Mouse (Mus musculus) hindbrain, postnatal 0 days (tissue): ENCODE measurements at regions not wholly inside any gene's neighbourhood (a gene's known extent, or its start where the extent isn't known, plus 50 kb on each side); places are given as distances from the start of the nearest gene placed in this dataset.
A peak's percentile ranks its signal among the peaks of the same experiment; 100 is the strongest.

Experiments
- ATAC-seq: fragments of 200-750 bp; cut with Nextera tagmentation; 2 replicates; pipeline ENCODE4 v1.8.0; 2017; ENCODE audit warnings: mild to moderate bottlenecking, moderate TSS enrichment, moderate library complexity
- DNase-seq: peaks from one replicate; pipeline ENCODE4 v3.0.0-alpha.2; 2015; ENCODE audit warnings: low spot score
- H3K27ac ChIP-seq: fragments of 300-500 bp; sonication (generic); 2 replicates; pipeline ENCODE4 v1.5.1; 2014; ENCODE audit warnings: mild to moderate bottlenecking
- H3K27me3 ChIP-seq: fragments of 300-500 bp; sonication (generic); 2 replicates; pipeline ENCODE4 v1.6.1; 2014; ENCODE audit warnings: low read length, mixed read lengths; ENCODE audit not compliant: insufficient read depth
- H3K36me3 ChIP-seq: fragments of 300-500 bp; sonication (generic); 2 replicates; pipeline ENCODE4 v1.6.1; 2014; ENCODE audit warnings: low read length, mixed read lengths; ENCODE audit not compliant: insufficient read depth
- H3K4me1 ChIP-seq: fragments of 300-500 bp; sonication (generic); 2 replicates; pipeline ENCODE4 v1.6.1; 2014; ENCODE audit warnings: antibody characterized with exemption, low read length, mixed read lengths; ENCODE audit not compliant: insufficient read depth
- H3K4me2 ChIP-seq: fragments of 300-500 bp; sonication (generic); 2 replicates; pipeline ENCODE4 v1.6.1; 2014; ENCODE audit warnings: low read depth, mild to moderate bottlenecking, low read length, moderate library complexity, mixed read lengths
- H3K4me3 ChIP-seq: fragments of 300-500 bp; sonication (generic); 2 replicates; pipeline ENCODE4 v1.5.1; 2014; ENCODE audit warnings: low read length
- H3K9ac ChIP-seq: fragments of 300-500 bp; sonication (generic); replicated peaks from 2 replicates; pipeline ENCODE4 v1.6.1; 2014; ENCODE audit warnings: mild to moderate bottlenecking, low read length, moderate library complexity, mixed read lengths
- H3K9me3 ChIP-seq: fragments of 300-500 bp; sonication (generic); 2 replicates; pipeline ENCODE4 v1.6.1; 2016; ENCODE audit warnings: low read length, mixed read lengths
- CTCF ChIP-seq: IDR thresholded peaks from 2 replicates; pipeline ENCODE4 v1.5.1; 2016; ENCODE audit warnings: antibody characterized with exemption, control low read depth, low read depth
- WGBS: fragments of 180-500 bp; shearing (Covaris S2); extraction: QIAGEN DNeasy Blood & Tissue Kit; methylation state at CpG from one replicate; pipeline ENCODE4 v1.1.7; 2014; 5-methylcytosine and 5-hydroxymethylcytosine counted together

GRCm38 (mm10) chr6:98178005-98178404, 164.5 kb downstream of the Gm765 start:
- no peak for ATAC-seq
- no peaks in the 10 kb centered on the region for H3K9me3 ChIP-seq
- no peak overlapping the region for H3K4me2 ChIP-seq
- H3K36me3 ChIP-seq = no peaks in the 10 kb centered on the region
- no peak overlapping the region for H3K9ac ChIP-seq
- H3K27ac ChIP-seq = no peak overlapping the region
- TF ChIP-seq CTCF = no peak
- WGBS = 47% methylated on average over 2 of the region's 2 CpGs
- DNase-seq = no peak
- no peaks in the 10 kb centered on the region for H3K4me1 ChIP-seq
- H3K4me3 ChIP-seq = no peak overlapping the region
- H3K27me3 ChIP-seq = no peaks in the 10 kb centered on the region

DNA sequence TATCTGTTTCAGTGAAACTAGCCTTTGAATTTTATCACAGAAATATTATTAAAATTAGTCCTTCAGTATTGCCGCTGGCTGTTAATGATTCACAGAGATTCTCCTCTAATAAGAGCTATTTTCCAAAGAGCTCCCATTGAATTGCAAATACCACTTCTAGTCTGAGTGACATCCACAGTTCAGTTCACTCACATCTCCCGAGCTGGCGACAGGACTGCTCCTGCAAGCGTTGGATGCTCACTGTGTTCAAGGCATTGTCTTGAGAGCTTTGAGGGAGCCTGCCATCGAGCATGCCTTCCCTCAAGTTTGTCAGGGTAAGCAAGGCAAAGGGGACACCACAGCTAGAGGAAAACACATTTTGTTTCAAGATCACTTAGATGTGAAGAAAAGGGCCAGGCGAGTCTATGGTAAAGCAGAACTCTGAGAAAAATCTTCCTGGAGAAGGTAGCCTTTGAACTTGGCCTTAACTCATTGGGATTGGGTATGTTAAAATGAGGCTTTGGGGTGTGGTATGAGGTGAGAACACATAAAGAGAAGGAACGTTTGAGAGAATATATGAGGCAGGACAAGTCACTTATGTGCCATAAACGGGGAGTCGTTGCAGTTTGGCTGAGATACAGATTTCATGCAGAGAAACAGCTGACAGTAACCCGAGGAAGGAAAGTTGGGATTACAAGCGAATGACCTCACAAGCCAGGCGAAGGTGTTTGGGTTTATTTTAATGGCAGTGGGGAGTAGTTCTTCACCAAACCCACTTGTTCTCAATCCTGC, 193.3 kb downstream of the Gm765 start:
- Histone ChIP-seq H3K4me2 (no peak overlapping the region), H3K27me3 (no peaks in the 10 kb centered on the region), H3K36me3 (no peaks in the 10 kb centered on the region), H3K27ac (no peak overlapping the region), H3K4me1 (no peaks in the 10 kb centered on the region), H3K9ac (no peak overlapping the region), H3K4me3 (no peak overlapping the region), H3K9me3 (no peaks in the 10 kb centered on the region)
- 52% methylated on average over 12 of the region's 12 CpGs for WGBS
- DNase-seq (no peak), ATAC-seq (no peak)
- TF ChIP-seq CTCF = no peak

DNA sequence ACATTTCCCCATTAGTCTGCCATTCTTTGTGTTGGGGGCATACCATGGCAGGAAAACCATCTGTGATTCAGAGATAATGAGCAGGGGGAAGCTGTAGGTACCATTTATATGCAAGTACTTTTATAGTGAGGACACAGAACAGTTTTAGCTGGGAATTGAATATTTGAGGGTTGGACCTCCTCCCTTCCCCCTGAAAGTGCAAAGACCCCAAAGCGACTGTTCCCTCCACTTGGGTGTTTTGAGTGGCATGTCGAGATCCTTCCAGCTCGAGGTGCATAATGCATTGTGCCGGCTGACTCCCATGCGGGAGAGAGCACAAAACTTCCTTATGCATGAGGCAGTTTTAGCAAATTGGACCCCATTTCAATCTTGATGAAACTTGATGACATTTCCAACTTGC, 194.7 kb downstream of the Gm765 start:
- H3K4me2 ChIP-seq = no peak overlapping the region
- DNase-seq = no peak
- WGBS = 80% methylated on average over 5 of the region's 5 CpGs
- no peaks in the 10 kb centered on the region for H3K27me3 ChIP-seq
- no peak overlapping the region for H3K9ac ChIP-seq
- no peak for TF ChIP-seq CTCF
- no peaks in the 10 kb centered on the region for H3K9me3 ChIP-seq
- no peak overlapping the region for H3K4me3 ChIP-seq
- H3K36me3 ChIP-seq = no peaks in the 10 kb centered on the region
- no peak for ATAC-seq
- no peaks in the 10 kb centered on the region for H3K4me1 ChIP-seq
- no peak overlapping the region for H3K27ac ChIP-seq

DNA sequence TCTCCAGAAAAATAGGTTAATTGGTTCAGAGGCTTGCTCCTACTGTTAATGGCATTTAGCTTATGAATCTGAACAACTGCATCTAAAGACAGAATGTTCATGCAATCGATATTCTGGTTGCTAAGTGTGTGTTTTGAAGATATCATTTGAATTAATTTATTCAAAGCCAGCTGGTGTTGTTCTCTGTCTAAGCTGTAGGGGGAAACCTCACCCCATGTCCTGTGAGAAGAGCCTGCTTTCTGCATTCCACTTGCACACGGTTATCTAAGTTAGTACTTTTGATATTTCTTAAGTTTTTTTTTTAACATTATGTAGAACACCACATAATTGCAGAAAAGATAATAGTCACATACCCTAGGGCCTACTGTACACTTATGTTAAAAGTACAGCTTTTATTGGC, 209.6 kb downstream of the Gm765 start:
- H3K4me2 ChIP-seq = no peak overlapping the region
- H3K9ac ChIP-seq = no peak overlapping the region
- H3K36me3 ChIP-seq = no peaks in the 10 kb centered on the region
- TF ChIP-seq CTCF = peak; percentile 87
- H3K4me3 ChIP-seq = no peak overlapping the region
- no peaks in the 10 kb centered on the region for H3K27me3 ChIP-seq
- H3K27ac ChIP-seq = no peak overlapping the region
- DNase-seq (peak; percentile 81), ATAC-seq (no peak)
- H3K9me3 ChIP-seq = no peaks in the 10 kb centered on the region
- H3K4me1 ChIP-seq = no peaks in the 10 kb centered on the region
- 23% methylated on average over 2 of the region's 2 CpGs for WGBS

DNA sequence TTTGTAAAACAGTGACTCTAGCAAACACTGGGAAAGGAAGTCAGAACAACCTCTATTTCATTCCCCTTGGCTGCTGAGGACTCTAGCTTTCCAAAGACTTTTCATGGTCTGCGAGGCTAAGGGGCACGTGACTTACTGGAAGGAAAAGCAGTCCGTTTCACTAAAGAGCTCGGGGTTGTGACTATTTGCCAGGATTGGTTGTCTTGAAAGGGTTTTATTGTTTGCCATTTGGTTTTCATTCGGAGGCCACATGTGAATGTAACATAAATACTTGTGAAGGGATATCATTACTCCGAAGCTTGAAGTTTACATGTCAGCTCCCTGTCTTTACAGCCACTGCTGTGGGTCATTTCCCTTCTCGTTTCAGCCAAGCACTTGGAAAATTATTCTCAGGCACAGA, 217.1 kb downstream of the Gm765 start:
- ATAC-seq = no peak
- Histone ChIP-seq H3K27me3 (no peaks in the 10 kb centered on the region), H3K4me3 (no peak overlapping the region), H3K4me1 (no peaks in the 10 kb centered on the region), H3K9me3 (no peaks in the 10 kb centered on the region), H3K9ac (no peak overlapping the region), H3K36me3 (no peaks in the 10 kb centered on the region), H3K4me2 (no peak overlapping the region), H3K27ac (no peak overlapping the region)
- TF ChIP-seq CTCF = no peak
- no peak for DNase-seq
- 68% methylated on average over 7 of the region's 7 CpGs for WGBS

DNA sequence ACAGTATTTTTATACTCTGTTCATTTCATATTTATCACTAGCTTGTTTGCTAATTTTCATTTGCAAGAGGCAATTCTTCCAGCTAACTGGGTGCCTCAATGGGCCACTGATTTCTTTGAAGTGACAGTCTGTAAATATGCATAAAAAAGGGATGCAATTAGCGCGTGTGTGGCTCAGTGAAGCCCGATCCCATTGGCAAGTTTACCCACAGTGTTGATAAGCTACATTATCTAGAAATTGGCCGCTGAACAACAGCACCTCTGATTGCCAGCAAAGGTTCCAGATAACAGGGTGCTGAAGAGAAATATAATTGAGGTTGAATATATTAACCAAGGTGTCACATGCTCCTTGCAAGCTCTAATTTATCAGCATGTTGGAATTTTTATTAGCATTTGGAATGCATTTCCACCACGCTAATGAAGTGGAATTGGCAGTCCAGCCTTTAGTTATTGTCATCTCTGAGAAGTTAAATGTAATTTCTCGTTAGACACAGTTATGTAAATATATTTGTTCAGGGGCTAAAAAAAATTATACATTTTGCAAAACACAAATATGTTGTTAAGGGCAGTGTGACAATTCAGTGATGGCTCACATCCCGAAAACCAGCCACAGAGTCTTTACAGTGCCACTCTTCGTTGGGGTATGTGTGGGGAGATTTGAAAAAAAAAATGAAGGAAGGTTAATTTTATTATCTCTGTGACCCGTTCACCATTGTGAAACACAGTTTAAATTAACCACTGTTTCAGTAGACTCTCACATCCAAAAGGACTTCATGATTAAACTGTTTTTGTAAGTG, 224.0 kb downstream of the Gm765 start:
- Histone ChIP-seq H3K4me1 (no peaks in the 10 kb centered on the region), H3K9me3 (no peaks in the 10 kb centered on the region), H3K36me3 (no peaks in the 10 kb centered on the region), H3K9ac (no peak overlapping the region), H3K4me3 (no peak overlapping the region), H3K4me2 (no peak overlapping the region), H3K27ac (no peak overlapping the region), H3K27me3 (0 out of 2 replicates have a peak, but pooled peaks cover 4% of the 10 kb centered on the region)
- TF ChIP-seq CTCF = no peak
- WGBS = 36% methylated on average over 9 of the region's 9 CpGs
- peak; percentile 36 for DNase-seq
- no peak for ATAC-seq
